Mouse (Mus musculus) adipose tissue, adult 10 weeks (tissue): ENCODE results near the gene Tcl1. TPM values are rescaled to one million over a fixed set of nuclear protein-coding genes. Genes with fewer than 3 reads are reported as not detected.

Experiments
- polyA plus RNA-seq: library from polyadenylated mRNA; stranded (reverse); fragments of 350-450 nt; fragmentation: Illumina TruSeq; extraction: RNeasy Lipid Tissue Mini Kit (QIAGEN cat#74804); gene quantifications from one replicate; pipeline ENCODE4 v1.2.3, GENCODE M21; 2014; ENCODE audit warnings: low read depth, low replicate concordance

The Tcl1 gene
- not detected for polyA plus RNA-seq

DNA sequence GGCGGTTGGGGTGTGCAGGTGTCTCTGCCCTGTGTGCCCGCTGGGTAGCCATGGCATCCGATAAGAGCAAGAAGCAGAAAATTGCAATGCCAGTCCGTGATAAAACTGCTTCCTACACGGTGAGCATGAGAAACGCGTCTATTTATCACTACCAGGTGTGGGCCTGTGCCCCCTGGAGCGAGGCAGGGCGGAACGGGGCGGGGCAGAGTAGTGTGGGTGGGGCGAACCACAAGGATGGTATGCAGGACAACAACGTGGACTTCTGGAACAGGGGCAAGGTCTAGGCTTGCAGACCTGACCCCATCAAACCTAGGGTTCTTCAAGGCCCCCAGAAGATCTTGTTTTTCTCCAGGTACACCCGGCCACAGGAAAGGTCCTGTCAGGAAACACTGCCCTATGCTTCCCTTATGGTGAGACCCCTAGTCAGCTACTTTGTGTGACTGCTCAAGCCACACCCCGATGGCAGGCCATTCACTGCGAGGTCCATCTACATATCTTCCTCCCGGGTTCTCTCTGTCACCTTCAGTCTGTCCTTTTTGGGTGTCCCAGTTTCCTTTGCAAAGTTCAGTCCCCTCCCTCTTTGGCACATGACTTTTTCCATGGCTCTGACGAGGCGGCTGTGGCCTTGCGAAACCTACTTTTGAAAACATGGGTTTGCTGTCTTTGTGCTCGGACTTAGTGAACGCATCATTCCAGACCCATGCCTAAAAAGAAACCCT, at the start of gene Tcl1:
TSS of gene Tcl1 (minus strand) at position 193 of the 719 bp plus-strand sequence.

DNA sequence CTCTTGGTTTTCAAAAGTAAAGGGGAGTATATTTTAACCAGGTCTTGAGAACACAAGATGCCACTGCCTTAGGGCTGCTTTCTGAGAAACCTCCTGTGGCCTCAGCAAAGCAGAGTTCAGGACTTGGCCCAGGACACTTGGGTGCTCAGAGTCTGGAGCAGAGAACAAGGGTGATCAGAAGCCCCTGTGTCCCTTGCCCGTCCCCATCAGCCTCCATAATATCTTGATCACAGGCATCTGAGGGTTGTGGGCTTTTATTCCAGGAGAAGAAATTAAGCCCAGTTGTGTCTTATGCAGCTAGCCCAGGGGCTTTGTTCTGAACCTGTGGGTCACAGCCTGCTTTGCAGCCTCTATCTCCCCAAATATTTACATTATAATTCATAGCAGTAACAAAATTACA, 20.9 kb downstream of the Tcl1 start, which contains the start of gene Tcl1b4:
TSS of gene Tcl1b4 (plus strand) at position 301 of the 400 bp plus-strand sequence.

DNA sequence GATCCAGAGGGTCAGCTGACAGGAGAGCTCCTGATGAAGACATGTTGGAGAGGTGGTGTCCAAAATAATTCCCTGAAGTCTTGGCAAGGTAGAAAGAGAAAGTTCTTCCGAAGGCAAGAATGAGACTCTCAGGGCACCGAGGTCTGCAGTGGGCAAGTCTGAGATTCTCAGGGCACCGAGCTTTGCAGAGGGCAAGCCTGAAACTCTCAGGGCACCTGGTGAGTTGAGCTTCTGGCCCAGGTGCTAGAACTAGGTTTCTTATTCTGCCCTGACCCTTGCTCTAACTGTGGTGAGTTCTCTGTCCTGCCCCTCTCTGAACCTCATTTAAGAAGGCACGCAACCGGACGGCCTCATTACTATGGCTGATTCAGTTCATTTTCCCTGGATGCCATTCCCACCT, 31.9 kb downstream of the Tcl1 start, which contains the start of gene Tcl1b3:
TSS of gene Tcl1b3 (plus strand) at position 301 of the 400 bp plus-strand sequence.

DNA sequence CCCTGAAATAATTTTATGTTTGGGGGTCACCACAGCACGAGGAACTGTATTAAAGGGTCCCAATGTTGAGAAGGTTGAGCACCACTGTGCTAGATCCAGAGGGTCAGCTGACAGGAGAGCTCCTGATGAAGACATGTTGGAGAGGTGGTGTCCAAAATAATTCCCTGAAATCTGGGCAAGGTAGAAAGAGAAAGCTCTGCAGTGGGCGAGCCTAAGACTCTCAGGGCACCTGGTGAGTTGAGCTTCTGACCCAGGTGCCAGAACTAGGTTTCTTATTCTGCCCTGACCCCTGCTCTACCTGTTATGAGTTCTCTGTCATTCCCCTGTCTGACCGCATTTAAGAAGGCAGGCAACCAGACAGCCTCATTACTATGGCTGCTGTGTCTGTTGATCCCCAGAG, 46.5 kb downstream of the Tcl1 start, which contains the start of gene Tcl1b5:
TSS of gene Tcl1b5 (plus strand) at position 301 of the 400 bp plus-strand sequence.

Other genes starting within 250 kb of the Tcl1 start
- gene Syne3, start 213.0 kb downstream of the Tcl1 start, polyA plus RNA-seq, result 4.2 TPM
- gene Glrx5, start 190.1 kb downstream of the Tcl1 start, polyA plus RNA-seq, result 31.5 TPM
- gene Tcl1b2, start 76.8 kb downstream of the Tcl1 start, polyA plus RNA-seq, result not detected
- not detected for gene Tcl1b1, start 63.1 kb downstream of the Tcl1 start, polyA plus RNA-seq
- gene Tcl1b5, start 46.4 kb downstream of the Tcl1 start, polyA plus RNA-seq, result not detected
- gene Tcl1b3, start 31.8 kb downstream of the Tcl1 start, polyA plus RNA-seq, result not detected
- not detected for gene Tcl1b4, start 20.8 kb downstream of the Tcl1 start, polyA plus RNA-seq
- gene Tunar, start 111.1 kb upstream of the Tcl1 start, polyA plus RNA-seq, result not detected
- 7.7 TPM for gene D430019H16Rik, start 231.1 kb upstream of the Tcl1 start, polyA plus RNA-seq